Mouse (Mus musculus): ENCODE measurements around the gene Tex14. TPM values are rescaled to one million over a fixed set of nuclear protein-coding genes. Genes with fewer than 3 reads are reported as not detected.
A peak's percentile ranks its signal among the peaks of the same experiment; 100 is the strongest.
"Not testable (repeated sequence)": the region's sequence is repeated elsewhere in the genome, so short reads cannot be mapped to it uniquely, and the experiment has no call there.

The Tex14 gene
- polyA plus RNA-seq, 1 experiment from 2014 or later = 0.82 TPM

DNA sequence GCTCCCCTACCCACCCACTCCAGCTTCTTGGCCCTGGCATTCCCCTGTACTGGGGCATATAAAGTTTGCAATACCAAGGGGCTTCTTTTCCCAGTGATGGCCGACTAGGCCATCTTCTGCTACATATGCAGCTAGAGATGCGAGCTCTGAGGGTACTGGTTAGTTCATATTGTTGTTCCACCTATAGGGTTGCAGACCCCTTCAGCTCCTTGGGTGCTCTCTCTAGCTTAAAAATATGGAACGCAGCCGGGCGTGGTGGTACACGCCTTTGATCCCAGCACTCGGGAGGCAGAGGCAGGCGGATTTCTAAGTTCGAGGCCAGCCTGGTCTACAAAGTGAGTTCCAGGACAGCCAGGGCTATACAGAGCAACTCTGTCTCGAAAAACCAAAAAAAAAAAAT, 39.2 kb downstream of the Tex14 start:
- not testable (repeated sequence) for H3K36me3 ChIP-seq; H3K9me3 ChIP-seq; ATAC-seq (ENCODE audit: insufficient number of reproducible peaks, low FRiP score, low TSS enrichment, low read depth); H3K27ac ChIP-seq; H3K4me1 ChIP-seq; H3K4me3 ChIP-seq; H3K4me2 ChIP-seq; H3K27me3 ChIP-seq; H3K9ac ChIP-seq
- 62% methylated on average over 10 of the region's 10 CpGs for WGBS

DNA sequence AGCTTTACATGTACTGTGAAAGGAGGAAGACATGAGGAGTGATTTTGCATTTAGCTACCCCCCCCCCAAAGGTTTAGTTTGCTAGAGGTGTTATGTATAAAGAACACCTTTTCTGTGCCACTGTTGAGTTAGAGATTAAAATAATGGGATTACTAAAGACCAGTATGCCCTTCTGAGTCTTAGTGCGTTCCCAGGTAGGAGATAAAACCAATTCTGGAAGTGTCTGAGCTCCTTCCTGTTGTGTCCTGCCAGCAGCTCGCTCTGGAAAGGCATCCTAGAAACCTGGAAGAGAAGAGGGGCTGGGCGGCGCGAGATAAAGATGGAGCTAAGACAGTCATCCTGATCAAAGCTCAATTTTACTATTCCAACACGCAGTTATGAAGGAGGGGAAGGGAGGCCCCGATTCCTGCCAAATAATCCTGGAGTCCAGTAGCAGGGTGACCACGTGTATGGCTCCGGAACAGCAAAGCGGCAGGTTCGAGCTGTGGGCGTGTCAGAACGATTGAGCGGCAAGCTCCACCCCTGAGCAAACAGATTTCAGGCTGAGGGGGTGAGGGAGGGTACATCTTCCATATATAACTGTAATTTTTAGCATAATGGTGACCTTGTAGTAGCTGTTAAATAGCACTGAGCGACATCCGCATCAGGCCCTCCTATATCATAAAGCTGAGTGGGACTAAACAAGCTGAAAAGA, 40.0 kb downstream of the Tex14 start:
- 7% methylated on average over 16 of the region's 16 CpGs for WGBS
- no peak for ATAC-seq (ENCODE audit: insufficient number of reproducible peaks, low FRiP score, low TSS enrichment, low read depth)
- H3K27me3 ChIP-seq = no peaks in the 10 kb centered on the region
- H3K4me2 ChIP-seq = peak overlapping the region; percentile 22; the same call in 1 of the 2 replicates
- H3K27ac ChIP-seq = 0 out of 2 replicates have a peak overlapping the region, but pooled peaks have one; percentile 9
- H3K36me3 ChIP-seq = no peaks in the 10 kb centered on the region
- no peak overlapping the region for H3K9ac ChIP-seq
- H3K4me3 ChIP-seq = no peak overlapping the region
- H3K9me3 ChIP-seq = no peaks in the 10 kb centered on the region
- H3K4me1 ChIP-seq = peaks cover 8% of the 10 kb centered on the region; the same call in 1 of the 2 replicates

DNA sequence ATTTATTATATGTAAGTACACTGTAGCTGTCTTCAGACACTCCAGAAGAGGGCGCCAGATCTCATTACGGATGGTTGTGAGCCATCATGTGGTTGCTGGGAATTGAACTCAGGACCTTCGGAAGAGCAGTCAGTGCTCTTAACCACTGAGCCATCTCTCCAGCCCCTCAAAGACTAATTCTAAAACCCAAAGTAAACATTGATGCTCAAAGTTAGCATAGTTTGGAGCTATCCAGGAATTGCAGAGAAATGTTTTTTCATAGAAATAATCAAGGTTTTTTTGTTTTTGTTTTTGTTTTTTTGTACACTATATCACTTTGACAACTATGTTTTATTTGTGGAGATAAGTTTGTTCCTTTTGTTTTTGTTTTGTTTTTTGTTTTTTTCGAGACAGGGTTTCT, 40.7 kb downstream of the Tex14 start:
- ATAC-seq (ENCODE audit: insufficient number of reproducible peaks, low FRiP score, low TSS enrichment, low read depth); H3K9ac ChIP-seq; H3K27me3 ChIP-seq; H3K9me3 ChIP-seq; H3K36me3 ChIP-seq; H3K4me2 ChIP-seq; H3K27ac ChIP-seq; H3K4me3 ChIP-seq; H3K4me1 ChIP-seq: not testable (repeated sequence)
- 53% methylated on average over 4 of the region's 4 CpGs for WGBS

DNA sequence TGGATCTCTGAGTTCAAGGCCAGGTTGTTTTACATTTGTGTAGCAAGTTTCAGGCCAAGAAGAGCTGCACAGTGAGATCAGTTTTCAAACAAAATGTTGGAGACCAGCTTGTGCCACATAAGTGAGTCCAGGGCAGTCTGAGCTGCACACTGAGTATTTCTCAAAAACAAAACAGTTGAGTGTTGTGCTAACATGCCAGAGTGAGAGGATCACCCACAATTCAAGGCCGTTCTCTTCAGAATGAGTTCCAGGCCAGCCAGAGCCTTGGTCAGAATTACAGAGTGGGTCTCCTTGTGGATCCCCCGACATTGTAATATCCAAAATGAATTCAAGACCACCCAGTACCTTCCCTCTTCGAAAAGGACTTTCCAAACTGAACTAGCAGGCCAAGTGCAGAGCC, 41.3 kb downstream of the Tex14 start:
- WGBS = 87% methylated on average over 3 of the region's 3 CpGs

DNA sequence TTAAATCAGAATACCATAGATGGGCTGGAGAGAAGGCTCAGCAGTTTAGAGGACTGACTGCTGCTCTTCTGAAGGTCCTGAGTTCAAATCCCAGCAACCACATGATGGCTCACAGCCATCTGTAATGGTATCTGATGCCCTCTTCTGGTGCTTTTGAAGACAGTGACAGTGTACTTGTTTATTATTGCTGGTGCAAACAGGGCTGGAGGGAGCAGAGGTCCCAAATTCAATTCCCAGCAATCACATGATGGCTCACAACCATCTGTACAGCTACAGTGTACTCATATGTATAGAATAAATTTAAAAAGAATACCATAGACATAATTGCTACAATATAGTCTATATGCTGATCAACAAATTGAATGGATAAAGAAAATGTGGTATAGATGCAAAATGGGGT, 42.6 kb downstream of the Tex14 start:
- Histone ChIP-seq H3K9me3 (no peaks in the 10 kb centered on the region), H3K4me1 (peaks cover 8% of the 10 kb centered on the region; the same call in 1 of the 2 replicates), H3K4me3 (no peak overlapping the region), H3K9ac (no peak overlapping the region), H3K36me3 (no peaks in the 10 kb centered on the region), H3K4me2 (peak overlapping the region; percentile 66; the same call in 1 of the 2 replicates), H3K27ac (no peak overlapping the region), H3K27me3 (no peaks in the 10 kb centered on the region)
- no peak for ATAC-seq (ENCODE audit: insufficient number of reproducible peaks, low FRiP score, low TSS enrichment, low read depth)

More for the DNA sequence above, 41.3 kb downstream of the Tex14 start:
- Histone ChIP-seq H3K4me1 (peaks cover 8% of the 10 kb centered on the region; the same call in 1 of the 2 replicates), H3K36me3 (no peaks in the 10 kb centered on the region), H3K4me3 (no peak overlapping the region), H3K9ac (no peak overlapping the region), H3K9me3 (no peaks in the 10 kb centered on the region), H3K27ac (no peak overlapping the region), H3K27me3 (no peaks in the 10 kb centered on the region), H3K4me2 (no peak overlapping the region)
- no peak for ATAC-seq (ENCODE audit: insufficient number of reproducible peaks, low FRiP score, low TSS enrichment, low read depth)

DNA sequence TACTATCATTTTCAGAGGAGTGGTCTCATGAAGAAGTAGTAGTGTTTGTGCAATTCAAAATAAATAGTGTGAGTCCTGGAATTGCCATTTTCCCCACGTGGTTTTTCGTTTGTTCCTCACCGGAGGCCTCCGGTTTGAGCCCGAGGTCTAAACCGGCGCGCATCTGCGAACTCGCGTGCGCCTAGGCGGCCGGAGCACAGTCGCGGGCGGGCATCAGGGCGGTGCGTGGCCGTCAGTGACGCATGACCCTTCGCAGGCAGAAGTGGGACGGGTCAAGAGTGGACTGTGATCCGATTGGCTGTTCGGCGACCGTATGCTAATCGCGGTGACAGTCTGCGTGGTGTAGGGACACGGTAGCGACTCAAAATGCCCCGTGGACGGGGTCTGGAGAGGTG, 43.2 kb downstream of the Tex14 start:
- not testable (repeated sequence) for H3K4me1 ChIP-seq, H3K36me3 ChIP-seq, H3K9ac ChIP-seq, H3K27me3 ChIP-seq, H3K9me3 ChIP-seq
- under 1% methylated on average over 33 of the region's 34 CpGs for WGBS
- H3K4me3 ChIP-seq = peak overlapping the region; percentile 42
- ATAC-seq (ENCODE audit: insufficient number of reproducible peaks, low FRiP score, low TSS enrichment, low read depth) = peak; percentile 93
- H3K27ac ChIP-seq = peak overlapping the region; percentile 73
- H3K4me2 ChIP-seq = peak overlapping the region; percentile 66

DNA sequence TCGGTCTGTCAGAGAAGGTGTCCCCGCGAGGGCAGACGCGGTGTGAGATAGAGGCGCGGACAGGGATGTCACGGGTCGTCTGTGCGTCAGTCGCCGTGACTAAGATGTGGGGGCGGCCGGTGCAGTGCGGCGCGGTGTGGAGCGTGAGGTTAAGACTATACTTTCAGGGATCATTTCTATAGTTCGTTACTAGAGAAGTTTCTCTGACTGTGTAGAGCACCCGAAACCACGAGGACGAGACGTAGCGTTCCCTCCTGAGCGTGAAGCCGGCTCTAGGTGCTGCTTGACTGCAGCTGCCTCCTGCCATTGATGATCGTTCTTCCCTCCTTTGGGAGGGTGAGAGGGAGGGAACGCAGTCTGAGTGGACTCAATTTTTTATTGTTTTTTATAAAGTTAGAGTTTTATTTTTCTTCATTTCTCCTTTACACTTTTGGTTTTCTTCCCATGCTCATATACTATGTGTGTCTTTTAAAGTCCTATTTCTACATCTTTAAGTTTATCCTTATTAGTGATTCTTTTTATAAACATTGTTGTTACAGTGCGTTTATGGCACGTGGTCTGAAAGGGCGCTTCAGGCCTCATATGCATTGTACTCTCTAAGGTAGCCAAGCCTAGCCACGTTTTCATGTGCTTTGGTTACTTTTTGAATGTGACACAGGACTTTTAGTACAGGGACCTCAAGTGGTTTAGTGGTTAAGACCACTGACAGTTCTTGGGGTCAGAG, 43.8 kb downstream of the Tex14 start:
- H3K4me1 ChIP-seq = peaks cover 11% of the 10 kb centered on the region; the same call in 1 of the 2 replicates
- not testable (repeated sequence) for H3K27me3 ChIP-seq, H3K4me2 ChIP-seq, H3K9ac ChIP-seq, H3K36me3 ChIP-seq, H3K9me3 ChIP-seq
- WGBS = under 1% methylated on average over 6 of the region's 32 CpGs
- peak overlapping the region; percentile 76 for H3K27ac ChIP-seq
- H3K4me3 ChIP-seq = peak overlapping the region; percentile 42; the same call in 1 of the 2 replicates
- peak; percentile 95 for ATAC-seq (ENCODE audit: insufficient number of reproducible peaks, low FRiP score, low TSS enrichment, low read depth)

DNA sequence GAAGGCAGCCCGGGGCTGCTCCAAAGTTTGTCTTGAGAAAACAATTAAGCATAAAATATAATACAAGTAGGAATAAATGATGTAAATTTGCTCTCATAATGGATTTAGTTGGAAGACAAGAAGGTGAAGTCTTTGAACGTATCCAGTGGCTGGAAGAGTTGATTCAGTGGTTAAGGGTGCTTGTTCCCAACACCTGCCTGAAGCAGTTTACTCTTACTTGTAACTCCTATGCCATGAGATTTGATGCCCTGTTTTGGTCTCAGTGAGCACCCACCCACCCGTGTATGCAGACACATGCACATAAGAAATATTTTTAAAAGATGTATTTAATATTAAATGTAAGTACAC, 44.3 kb downstream of the Tex14 start:
- Histone ChIP-seq H3K4me3 (no peak overlapping the region), H3K36me3 (no peaks in the 10 kb centered on the region), H3K27ac (peak overlapping the region; percentile 76), H3K9me3 (no peaks in the 10 kb centered on the region), H3K4me2 (no peak overlapping the region), H3K4me1 (peaks cover 11% of the 10 kb centered on the region; the same call in 1 of the 2 replicates), H3K27me3 (no peaks in the 10 kb centered on the region), H3K9ac (no peak overlapping the region)
- WGBS = 3% methylated on average over 3 of the region's 3 CpGs
- ATAC-seq (ENCODE audit: insufficient number of reproducible peaks, low FRiP score, low TSS enrichment, low read depth) = no peak

DNA sequence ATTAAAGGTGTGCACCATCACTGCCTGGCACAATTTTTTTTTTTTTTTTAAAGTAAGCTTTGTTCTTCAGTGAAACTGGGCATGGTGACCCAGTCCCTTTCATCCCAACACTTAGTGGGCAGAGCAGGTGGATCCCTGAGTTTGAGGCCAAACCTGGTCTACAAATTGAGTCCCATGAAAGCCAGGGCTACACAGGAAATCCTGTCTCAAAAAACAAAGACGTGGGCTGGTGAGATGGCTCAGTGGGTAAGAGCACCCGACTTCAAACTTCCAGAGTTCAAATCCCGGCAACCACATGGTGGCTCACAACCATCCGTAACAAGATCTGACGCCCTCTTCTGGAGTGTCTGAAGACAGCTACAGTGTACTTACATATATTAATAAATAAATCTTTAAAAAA, 45.0 kb downstream of the Tex14 start:
- H3K9ac ChIP-seq; H3K27me3 ChIP-seq; H3K27ac ChIP-seq; H3K36me3 ChIP-seq; H3K4me2 ChIP-seq; H3K4me3 ChIP-seq; H3K9me3 ChIP-seq; H3K4me1 ChIP-seq; ATAC-seq (ENCODE audit: insufficient number of reproducible peaks, low FRiP score, low TSS enrichment, low read depth): not testable (repeated sequence)
- WGBS = 60% methylated on average over 5 of the region's 5 CpGs

DNA sequence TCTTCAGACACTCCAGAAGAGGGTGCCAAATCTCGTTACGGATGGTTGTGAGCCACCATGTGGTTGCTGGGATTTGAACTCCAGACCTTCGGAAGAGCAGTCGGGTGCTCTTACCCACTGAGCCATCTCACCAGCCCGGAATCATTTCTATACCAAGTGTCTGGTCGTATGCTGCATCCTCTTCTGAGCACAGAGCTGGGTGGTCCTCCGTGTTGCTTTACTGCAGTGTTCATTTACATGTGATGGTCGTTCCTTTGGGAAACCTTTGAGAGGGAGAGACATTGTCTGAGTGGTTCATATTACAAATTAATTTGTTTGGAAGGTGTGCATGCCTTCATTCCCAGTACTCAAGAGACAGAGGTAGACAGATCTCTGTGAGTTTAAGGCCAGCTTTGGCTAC, 47.9 kb downstream of the Tex14 start:
- not testable (repeated sequence) for H3K27ac ChIP-seq; H3K9ac ChIP-seq; H3K4me2 ChIP-seq; H3K4me1 ChIP-seq; ATAC-seq (ENCODE audit: insufficient number of reproducible peaks, low FRiP score, low TSS enrichment, low read depth); H3K36me3 ChIP-seq; H3K27me3 ChIP-seq; H3K4me3 ChIP-seq; H3K9me3 ChIP-seq
- 76% methylated on average over 8 of the region's 8 CpGs for WGBS

DNA sequence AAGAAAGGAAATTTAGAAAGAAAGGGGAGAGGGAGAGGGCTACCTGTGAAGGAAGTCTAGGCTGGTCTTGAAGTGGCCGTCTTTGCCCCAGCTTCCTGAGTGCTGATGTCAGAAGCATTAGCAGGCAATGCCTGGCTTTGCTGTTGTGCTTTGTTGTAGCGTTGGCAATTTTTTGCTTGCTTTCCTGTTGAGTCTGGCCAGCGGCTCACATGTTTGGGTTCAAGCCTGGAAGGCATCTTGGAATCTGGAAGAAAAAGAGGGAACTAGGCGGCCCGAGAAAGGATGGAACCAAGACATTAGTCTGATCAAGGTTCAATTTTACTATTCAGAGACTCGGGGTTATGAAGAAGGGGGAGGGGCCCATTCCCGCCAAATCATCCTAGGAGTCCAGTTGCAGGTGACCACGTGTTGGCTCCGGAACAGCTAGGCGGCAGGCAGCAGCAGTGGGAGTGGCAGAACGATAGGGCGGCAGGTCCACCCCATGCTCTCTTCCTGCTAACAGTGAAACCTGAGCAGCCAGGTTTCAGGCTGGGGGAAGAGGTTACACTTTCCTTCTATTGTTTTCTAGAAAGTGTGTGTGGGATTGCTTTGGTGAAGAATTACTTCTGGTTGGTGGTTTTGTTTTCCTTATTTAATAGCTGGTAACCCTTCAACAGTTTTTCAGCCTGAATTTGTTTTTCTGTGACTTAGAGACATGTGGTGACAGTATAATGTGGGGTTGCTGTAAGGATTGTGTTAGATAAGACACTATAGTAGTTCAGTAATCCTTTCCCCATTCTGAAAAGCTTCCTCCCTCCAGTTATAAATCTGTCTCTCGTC, 48.6 kb downstream of the Tex14 start:
- no peaks in the 10 kb centered on the region for H3K36me3 ChIP-seq
- H3K4me1 ChIP-seq = 0 out of 2 replicates have a peak, but pooled peaks cover 5% of the 10 kb centered on the region
- no peaks in the 10 kb centered on the region for H3K27me3 ChIP-seq
- no peak overlapping the region for H3K4me3 ChIP-seq
- no peak overlapping the region for H3K27ac ChIP-seq
- ATAC-seq (ENCODE audit: insufficient number of reproducible peaks, low FRiP score, low TSS enrichment, low read depth) = no peak
- WGBS = 12% methylated on average over 13 of the region's 13 CpGs
- H3K9me3 ChIP-seq = no peaks in the 10 kb centered on the region
- H3K4me2 ChIP-seq = no peak overlapping the region
- H3K9ac ChIP-seq = no peak overlapping the region

All from limb, embryonic 15.5 days (tissue).